Mouse (Mus musculus): Measurements from ENCODE around the gene Xntrpc. TPM values are rescaled to one million over a fixed set of nuclear protein-coding genes. Genes with fewer than 3 reads are reported as not detected.
"Not testable (repeated sequence)": the region's sequence is repeated elsewhere in the genome, so short reads cannot be mapped to it uniquely, and the experiment has no call there.

The Xntrpc gene
- 2.0 and 2.2 TPM in 2 replicates for polyA plus RNA-seq (2016; fragmentation: Nextera tagmentation; extraction: Ambion mirVana)

- H3K27me3 ChIP-seq (ENCODE audit: insufficient read depth, poor library complexity, severe bottlenecking) = no peaks in the 10 kb centered on the region
- peaks cover 42% of the 10 kb centered on the region for H3K36me3 ChIP-seq
- DNase-seq (ENCODE audit: low spot score) = peak; percentile 94
- H3K27ac ChIP-seq = peak within 1 kb of the TSS; percentile 90
- H3K4me3 ChIP-seq = peak within 1 kb of the TSS; percentile 70
- WGBS = under 1% methylated on average over 56 of the region's 56 CpGs
- H3K9me3 ChIP-seq = no peaks in the 10 kb centered on the region
- peaks cover 18% of the 10 kb centered on the region for H3K4me1 ChIP-seq (replicated peaks)
Observed at GRCm38 (mm10) chr7:102065046-102065891, at the start of gene Xntrpc, which contains the start of the genes Rnf121 and Xndc1. Gene Xntrpc, plus strand, starts transcription at chr7:102065713. Gene Rnf121, minus strand, starts transcription at chr7:102065469. Gene Xndc1, plus strand, starts transcription at chr7:102065511.

- WGBS = 90% methylated on average over 4 of the region's 4 CpGs
- Histone ChIP-seq H3K4me3 (no peak overlapping the region), H3K27me3 (ENCODE audit: insufficient read depth, poor library complexity, severe bottlenecking) (no peaks in the 10 kb centered on the region), H3K36me3 (peaks cover 99% of the 10 kb centered on the region), H3K9me3 (no peaks in the 10 kb centered on the region), H3K27ac (no peak overlapping the region), H3K4me1 (replicated peaks) (no peaks in the 10 kb centered on the region)
- DNase-seq (ENCODE audit: low spot score) = no peak
Observed at GRCm38 (mm10) chr7:102016936-102017335, 48.6 kb upstream of the Xntrpc start.

- WGBS = 86% methylated on average over 5 of the region's 5 CpGs
- H3K36me3 ChIP-seq = peaks cover 99% of the 10 kb centered on the region
- H3K27ac ChIP-seq = no peak overlapping the region
Observed at GRCm38 (mm10) chr7:102017452-102017851, 48.1 kb upstream of the Xntrpc start.

GRCm38 (mm10) chr7:102018034-102018433, 47.5 kb upstream of the Xntrpc start:
- WGBS = 86% methylated on average over 7 of the region's 7 CpGs
- Histone ChIP-seq H3K9me3 (no peaks in the 10 kb centered on the region), H3K27ac (no peak overlapping the region), H3K4me1 (replicated peaks) (no peaks in the 10 kb centered on the region), H3K27me3 (ENCODE audit: insufficient read depth, poor library complexity, severe bottlenecking) (no peaks in the 10 kb centered on the region), H3K4me3 (no peak overlapping the region), H3K36me3 (peaks cover 99% of the 10 kb centered on the region)
- no peak for DNase-seq (ENCODE audit: low spot score)

More at GRCm38 (mm10) chr7:102017452-102017851, 48.1 kb upstream of the Xntrpc start:
- no peak for DNase-seq (ENCODE audit: low spot score)
- H3K4me3 ChIP-seq = no peak overlapping the region
- no peaks in the 10 kb centered on the region for H3K9me3 ChIP-seq
- H3K4me1 ChIP-seq (replicated peaks) = no peaks in the 10 kb centered on the region
- H3K27me3 ChIP-seq (ENCODE audit: insufficient read depth, poor library complexity, severe bottlenecking) = no peaks in the 10 kb centered on the region

- Histone ChIP-seq H3K4me1 (replicated peaks) (no peaks in the 10 kb centered on the region), H3K27me3 (ENCODE audit: insufficient read depth, poor library complexity, severe bottlenecking) (no peaks in the 10 kb centered on the region), H3K9me3 (no peaks in the 10 kb centered on the region), H3K36me3 (peaks cover 99% of the 10 kb centered on the region), H3K4me3 (no peak within 1 kb of the TSS), H3K27ac (no peak within 1 kb of the TSS)
- DNase-seq (ENCODE audit: low spot score) = no peak
- WGBS = 96% methylated on average over 3 of the region's 3 CpGs
Observed at GRCm38 (mm10) chr7:102018590-102018989, 46.9 kb upstream of the Xntrpc start, which contains the start of gene Il18bp. Gene Il18bp, minus strand, starts transcription at chr7:102018690.

- Histone ChIP-seq H3K9me3 (no peaks in the 10 kb centered on the region), H3K27ac (no peak overlapping the region), H3K4me3 (no peak overlapping the region), H3K4me1 (replicated peaks) (no peaks in the 10 kb centered on the region), H3K36me3 (peaks cover 99% of the 10 kb centered on the region), H3K27me3 (ENCODE audit: insufficient read depth, poor library complexity, severe bottlenecking) (no peaks in the 10 kb centered on the region)
- 79% methylated on average over 3 of the region's 3 CpGs for WGBS
- no peak for DNase-seq (ENCODE audit: low spot score)
Observed at GRCm38 (mm10) chr7:102019362-102019761, 46.2 kb upstream of the Xntrpc start.

- peaks cover 99% of the 10 kb centered on the region for H3K36me3 ChIP-seq
- WGBS = 91% methylated on average over 2 of the region's 2 CpGs
Observed at GRCm38 (mm10) chr7:102020934-102021333, 44.6 kb upstream of the Xntrpc start.

GRCm38 (mm10) chr7:102023821-102024220, 41.7 kb upstream of the Xntrpc start:
- H3K36me3 ChIP-seq = peaks cover 95% of the 10 kb centered on the region
- 96% methylated on average over 9 of the region's 9 CpGs for WGBS

More at GRCm38 (mm10) chr7:102020934-102021333, 44.6 kb upstream of the Xntrpc start:
- not testable (repeated sequence) for DNase-seq (ENCODE audit: low spot score); H3K4me1 ChIP-seq (replicated peaks); H3K27me3 ChIP-seq (ENCODE audit: insufficient read depth, poor library complexity, severe bottlenecking); H3K27ac ChIP-seq; H3K4me3 ChIP-seq; H3K9me3 ChIP-seq

GRCm38 (mm10) chr7:102025187-102026119, 40.1 kb upstream of the Xntrpc start:
- Histone ChIP-seq H3K27me3 (ENCODE audit: insufficient read depth, poor library complexity, severe bottlenecking) (no peaks in the 10 kb centered on the region), H3K9me3 (no peaks in the 10 kb centered on the region), H3K27ac (no peak overlapping the region), H3K4me3 (no peak overlapping the region), H3K36me3 (peaks cover 94% of the 10 kb centered on the region), H3K4me1 (replicated peaks) (no peaks in the 10 kb centered on the region)
- WGBS = 90% methylated on average over 2 of the region's 2 CpGs
- DNase-seq (ENCODE audit: low spot score) = no peak

More at GRCm38 (mm10) chr7:102023821-102024220, 41.7 kb upstream of the Xntrpc start:
- H3K27me3 ChIP-seq (ENCODE audit: insufficient read depth, poor library complexity, severe bottlenecking) = no peaks in the 10 kb centered on the region
- H3K4me1 ChIP-seq (replicated peaks) = no peaks in the 10 kb centered on the region
- no peak for DNase-seq (ENCODE audit: low spot score)
- no peaks in the 10 kb centered on the region for H3K9me3 ChIP-seq
- H3K27ac ChIP-seq = no peak overlapping the region
- H3K4me3 ChIP-seq = no peak overlapping the region

- H3K27ac ChIP-seq = no peak overlapping the region
- 87% methylated on average over 1 of the region's 1 CpGs for WGBS
- DNase-seq (ENCODE audit: low spot score) = no peak
- H3K4me1 ChIP-seq (replicated peaks) = no peaks in the 10 kb centered on the region
- no peak overlapping the region for H3K4me3 ChIP-seq
- no peaks in the 10 kb centered on the region for H3K27me3 ChIP-seq (ENCODE audit: insufficient read depth, poor library complexity, severe bottlenecking)
- no peaks in the 10 kb centered on the region for H3K9me3 ChIP-seq
- peaks cover 100% of the 10 kb centered on the region for H3K36me3 ChIP-seq
Observed at GRCm38 (mm10) chr7:102034904-102035303, 30.6 kb upstream of the Xntrpc start.

GRCm38 (mm10) chr7:102035534-102035933, 30.0 kb upstream of the Xntrpc start:
- no peak for DNase-seq (ENCODE audit: low spot score)
- 99% methylated on average over 2 of the region's 2 CpGs for WGBS
- H3K4me3 ChIP-seq = no peak overlapping the region
- H3K36me3 ChIP-seq = peaks cover 100% of the 10 kb centered on the region
- H3K27me3 ChIP-seq (ENCODE audit: insufficient read depth, poor library complexity, severe bottlenecking) = no peaks in the 10 kb centered on the region
- H3K4me1 ChIP-seq (replicated peaks) = no peaks in the 10 kb centered on the region
- H3K27ac ChIP-seq = no peak overlapping the region
- no peaks in the 10 kb centered on the region for H3K9me3 ChIP-seq

- no peak for DNase-seq (ENCODE audit: low spot score)
- no peak overlapping the region for H3K4me3 ChIP-seq
- no peaks in the 10 kb centered on the region for H3K9me3 ChIP-seq
- no peak overlapping the region for H3K27ac ChIP-seq
- 93% methylated on average over 3 of the region's 3 CpGs for WGBS
- no peaks in the 10 kb centered on the region for H3K27me3 ChIP-seq (ENCODE audit: insufficient read depth, poor library complexity, severe bottlenecking)
- no peaks in the 10 kb centered on the region for H3K4me1 ChIP-seq (replicated peaks)
- H3K36me3 ChIP-seq = peaks cover 97% of the 10 kb centered on the region
Observed at GRCm38 (mm10) chr7:102037318-102037717, 28.2 kb upstream of the Xntrpc start.
